Mouse (Mus musculus) right cerebral cortex, adult 2 months (tissue): ENCODE results near the gene Bid.
"Not testable (repeated sequence)": the region's sequence is repeated elsewhere in the genome, so short reads cannot be mapped to it uniquely, and the experiment has no call there.

Source experiments
- DNase-seq, 2 experiments: peaks; one replicate each; pipeline ENCODE4 v3.0.0; 2021 to 2022; ENCODE audit warnings: low spot score in 2 of 2

The Bid gene

GRCm38 (mm10) chr6:120903961-120904360 lies 12.7 kb downstream of the Bid start:
- DNase-seq = no peak

GRCm38 (mm10) chr6:120903450-120903912 lies 13.2 kb downstream of the Bid start:
- DNase-seq = no peak

DNA sequence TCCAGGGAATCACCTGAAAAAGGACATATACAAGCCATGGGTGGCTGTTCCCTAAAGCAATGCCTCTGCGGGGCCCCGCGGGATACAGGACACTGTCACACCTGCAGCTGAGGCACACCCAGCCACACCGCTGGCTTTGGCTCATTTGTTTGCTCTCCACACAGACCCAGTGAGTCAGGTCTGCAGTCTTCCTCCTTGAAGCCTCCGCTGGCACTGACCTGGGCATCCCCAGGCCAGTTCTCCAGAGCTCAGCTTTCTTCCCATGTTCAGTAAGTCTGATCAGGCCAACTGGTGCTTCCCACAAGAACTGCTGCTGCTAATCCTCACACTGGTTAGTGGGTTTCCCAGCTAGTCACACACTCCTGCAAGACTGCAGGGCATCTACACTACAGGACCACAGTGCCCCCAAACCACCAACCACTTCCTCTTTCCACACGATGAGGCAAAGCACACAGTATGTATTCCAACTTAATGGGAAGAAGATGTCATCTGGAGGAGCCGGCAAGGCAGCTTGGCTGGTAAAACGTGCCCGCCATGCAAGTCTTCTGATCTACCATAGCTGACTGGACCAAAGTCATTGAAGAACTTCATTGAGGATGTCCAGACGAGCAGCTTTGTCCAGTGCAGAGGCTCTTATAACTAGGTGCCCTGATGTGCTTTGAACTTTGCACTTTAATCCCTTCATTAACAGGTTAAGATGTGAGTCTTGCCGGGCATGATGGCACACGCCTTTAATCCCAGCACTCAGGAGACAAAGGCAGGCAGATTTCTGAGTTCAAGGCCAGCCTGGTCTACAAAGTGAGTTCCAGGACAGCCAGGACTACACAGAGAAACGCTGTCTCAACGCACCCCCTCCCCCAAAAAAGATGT lies 14.6 kb downstream of the Bid start:
- DNase-seq = no peak

- peak; percentile 40 to 43 for DNase-seq
Observed at GRCm38 (mm10) chr6:120898188-120898833, 18.3 kb downstream of the Bid start.

GRCm38 (mm10) chr6:120894524-120894923 lies 22.1 kb downstream of the Bid start:
- DNase-seq = no peak

DNA sequence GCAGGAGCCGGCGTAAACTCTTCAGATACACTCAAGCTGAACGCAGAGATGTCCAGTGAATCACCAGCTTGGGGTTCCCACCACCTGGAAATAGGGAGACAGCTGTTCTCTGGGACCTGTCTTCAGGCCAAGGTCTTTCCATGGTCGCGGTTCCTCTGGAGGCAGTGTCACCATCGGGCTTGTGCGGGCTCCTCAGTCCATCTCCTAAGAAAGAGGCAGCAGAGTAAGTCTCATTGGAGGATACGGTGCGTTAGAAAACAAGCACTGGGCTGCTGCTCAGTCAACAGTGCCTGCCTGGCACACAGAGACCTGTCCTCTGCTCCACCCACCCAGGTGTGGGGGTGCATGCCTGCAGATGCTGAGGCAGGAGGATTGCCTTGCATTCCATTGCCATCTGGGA lies 22.6 kb downstream of the Bid start:
- DNase-seq = no peak

- DNase-seq = no peak
Observed at GRCm38 (mm10) chr6:120886696-120887095, 30.0 kb downstream of the Bid start.

GRCm38 (mm10) chr6:120884436-120884835 lies 32.2 kb downstream of the Bid start:
- no peak for DNase-seq

- DNase-seq = no peak
Observed at GRCm38 (mm10) chr6:120879046-120879445, 37.6 kb downstream of the Bid start.

DNA sequence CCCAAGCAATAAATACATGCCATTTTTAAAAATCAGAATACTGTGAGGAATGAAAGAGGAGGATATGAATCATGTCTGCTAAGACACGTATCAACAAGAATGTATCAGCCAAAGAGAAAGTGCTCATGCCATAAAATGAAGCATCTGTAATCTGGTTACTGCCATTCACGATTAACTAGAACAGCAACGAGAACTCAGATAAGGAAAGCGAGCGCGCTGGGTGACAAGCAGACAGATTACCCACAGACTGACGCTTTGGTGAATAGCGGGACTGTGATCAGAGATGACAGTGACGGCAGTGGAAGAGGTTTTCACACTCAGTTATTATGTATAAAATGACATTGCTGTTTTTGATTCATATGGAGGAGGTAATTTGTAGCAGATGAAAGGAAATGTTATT lies 42.8 kb downstream of the Bid start:
- no peak for DNase-seq

- no peak for DNase-seq
Observed at GRCm38 (mm10) chr6:120871286-120871685, 45.4 kb downstream of the Bid start.

- DNase-seq = peak in 1 of 2 experiments; percentile 39
Observed at GRCm38 (mm10) chr6:120868824-120869223, 47.8 kb downstream of the Bid start.

GRCm38 (mm10) chr6:120866051-120866814 lies 50.4 kb downstream of the Bid start:
- no peak for DNase-seq

- DNase-seq = no peak
Observed at GRCm38 (mm10) chr6:120860079-120860478, 56.6 kb downstream of the Bid start.

DNA sequence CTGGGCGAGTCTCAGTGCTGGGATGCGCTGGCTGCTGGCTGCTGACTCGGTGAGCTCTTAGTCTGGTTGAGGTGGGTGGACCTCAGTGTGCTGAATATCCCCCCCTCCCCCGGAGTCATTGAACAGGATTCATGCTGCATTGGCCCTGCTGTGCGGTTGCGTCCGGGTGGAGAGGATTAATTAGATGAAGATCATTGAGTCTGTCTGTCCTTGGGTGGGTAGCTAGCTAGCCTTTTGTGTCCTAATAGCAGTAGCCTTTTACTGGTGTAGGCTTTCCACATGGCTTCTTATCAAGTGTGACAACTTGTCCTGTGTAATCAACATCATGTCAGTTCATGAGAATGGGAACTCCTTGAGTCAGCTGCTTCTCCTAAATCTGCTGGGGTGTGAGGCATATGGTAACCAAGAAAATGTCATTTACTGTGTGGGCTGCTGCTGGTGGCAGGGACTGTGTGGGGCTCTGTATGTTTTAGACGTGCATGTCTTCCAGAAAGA lies 58.4 kb downstream of the Bid start:
- DNase-seq = peak; percentile 57 to 59

GRCm38 (mm10) chr6:120854413-120854812 lies 62.2 kb downstream of the Bid start:
- DNase-seq = no peak

GRCm38 (mm10) chr6:120850720-120851119 lies 65.9 kb downstream of the Bid start:
- not testable (repeated sequence) for DNase-seq
